Mouse (Mus musculus): Measurements from ENCODE around the gene Osbpl10. TPM values are rescaled to one million over a fixed set of nuclear protein-coding genes. Genes with fewer than 3 reads are reported as not detected.

Gene Osbpl10
- polyA plus RNA-seq, 1 experiment, result 1.7 TPM

- H3K4me2 ChIP-seq (ENCODE audit: low read depth), result no peak overlapping the region
- H3ac ChIP-seq (ENCODE audit: control insufficient read depth, insufficient read length), result no peak overlapping the region
- no peaks in the 10 kb centered on the region for H3K36me3 ChIP-seq (ENCODE audit: control insufficient read depth, insufficient read depth)
- no peak overlapping the region for H3K4me3 ChIP-seq
- H3K27me3 ChIP-seq (ENCODE audit: control insufficient read depth, insufficient read depth, insufficient read length), result no peaks in the 10 kb centered on the region
- no peaks in the 10 kb centered on the region for H3K79me2 ChIP-seq (ENCODE audit: control insufficient read depth, insufficient read depth)
- TF ChIP-seq CEBPB (IDR thresholded peaks at IDR 0.05; ENCODE audit: insufficient read depth, poor library complexity, severe bottlenecking), result no peak
- no peak for TF ChIP-seq POLR2AphosphoS2 (IDR thresholded peaks at IDR 0.05; ENCODE audit: insufficient read length, low read depth)
- TF ChIP-seq SRF (IDR thresholded peaks at IDR 0.05; ENCODE audit: control insufficient read depth, insufficient read length, low read depth), result no peak
- no peak for TF ChIP-seq TCF3 (IDR thresholded peaks at IDR 0.05; ENCODE audit: insufficient read length, low read depth)
- TF ChIP-seq MYOG (IDR thresholded peaks at IDR 0.05; ENCODE audit: control insufficient read depth in 1 of 3, insufficient read depth in 1 of 3, insufficient read length in 2 of 3, low read depth in 2 of 3), result no peak
These were observed 41.8 kb downstream of the Osbpl10 start for GRCm38 (mm10) chr9:115020141-115020540.

- H3ac ChIP-seq (ENCODE audit: control insufficient read depth, insufficient read length), result no peak overlapping the region
- no peaks in the 10 kb centered on the region for H3K79me2 ChIP-seq (ENCODE audit: control insufficient read depth, insufficient read depth)
- H3K36me3 ChIP-seq (ENCODE audit: control insufficient read depth, insufficient read depth), result no peaks in the 10 kb centered on the region
- H3K4me3 ChIP-seq, result no peak overlapping the region
- H3K4me2 ChIP-seq (ENCODE audit: low read depth), result no peak overlapping the region
- no peak for TF ChIP-seq SRF (IDR thresholded peaks at IDR 0.05; ENCODE audit: control insufficient read depth, insufficient read length, low read depth)
- TF ChIP-seq CEBPB (IDR thresholded peaks at IDR 0.05; ENCODE audit: insufficient read depth, poor library complexity, severe bottlenecking), result no peak
- TF ChIP-seq POLR2AphosphoS2 (IDR thresholded peaks at IDR 0.05; ENCODE audit: insufficient read length, low read depth), result no peak
- no peak for TF ChIP-seq TCF3 (IDR thresholded peaks at IDR 0.05; ENCODE audit: insufficient read length, low read depth)
- no peak for TF ChIP-seq USF1 (IDR thresholded peaks at IDR 0.05; ENCODE audit: low read depth)
- no peak for TF ChIP-seq MYOG (IDR thresholded peaks at IDR 0.05; ENCODE audit: control insufficient read depth in 1 of 3, insufficient read depth in 1 of 3, insufficient read length in 2 of 3, low read depth in 2 of 3)
- H3K27me3 ChIP-seq (ENCODE audit: control insufficient read depth, insufficient read depth, insufficient read length), result no peaks in the 10 kb centered on the region
These were observed 43.0 kb downstream of the Osbpl10 start for GRCm38 (mm10) chr9:115021419-115021818.

GRCm38 (mm10) chr9:115023137-115023536 lies 44.8 kb downstream of the Osbpl10 start:
- Histone ChIP-seq H3K4me2 (ENCODE audit: low read depth) (no peak overlapping the region), H3K79me2 (ENCODE audit: control insufficient read depth, insufficient read depth) (no peaks in the 10 kb centered on the region), H3K36me3 (ENCODE audit: control insufficient read depth, insufficient read depth) (no peaks in the 10 kb centered on the region), H3K27me3 (ENCODE audit: control insufficient read depth, insufficient read depth, insufficient read length) (no peaks in the 10 kb centered on the region), H3ac (ENCODE audit: control insufficient read depth, insufficient read length) (no peak overlapping the region), H3K4me3 (no peak overlapping the region)
- no peak for TF ChIP-seq TCF3 (IDR thresholded peaks at IDR 0.05; ENCODE audit: insufficient read length, low read depth)
- TF ChIP-seq MYOD1 (IDR thresholded peaks at IDR 0.05; ENCODE audit: control insufficient read depth in 1 of 3, insufficient read length in 2 of 3, low read depth in 2 of 3), result no peak
- no peak for TF ChIP-seq SRF (IDR thresholded peaks at IDR 0.05; ENCODE audit: control insufficient read depth, insufficient read length, low read depth)
- no peak for TF ChIP-seq POLR2AphosphoS2 (IDR thresholded peaks at IDR 0.05; ENCODE audit: insufficient read length, low read depth)
- TF ChIP-seq MAX (IDR thresholded peaks at IDR 0.05; ENCODE audit: low read depth), result no peak
- TF ChIP-seq TCF12 (IDR thresholded peaks at IDR 0.05; ENCODE audit: insufficient read depth, poor library complexity, severe bottlenecking), result no peak
- TF ChIP-seq POLR2A (IDR thresholded peaks at IDR 0.05; ENCODE audit: insufficient read length, low read depth), result no peak
- no peak for TF ChIP-seq REST (IDR thresholded peaks at IDR 0.05; ENCODE audit: insufficient read depth, insufficient read length)
- TF ChIP-seq MYOG (IDR thresholded peaks at IDR 0.05; ENCODE audit: control insufficient read depth in 1 of 3, insufficient read depth in 1 of 3, insufficient read length in 2 of 3, low read depth in 2 of 3), result no peak
- no peak for TF ChIP-seq E2F4 (IDR thresholded peaks at IDR 0.05; ENCODE audit: insufficient read depth)
- no peak for TF ChIP-seq USF1 (IDR thresholded peaks at IDR 0.05; ENCODE audit: low read depth)
- no peak for TF ChIP-seq CEBPB (IDR thresholded peaks at IDR 0.05; ENCODE audit: insufficient read depth, poor library complexity, severe bottlenecking)

GRCm38 (mm10) chr9:115023708-115024383 lies 45.5 kb downstream of the Osbpl10 start:
- Histone ChIP-seq H3K4me2 (ENCODE audit: low read depth) (no peak overlapping the region), H3K27me3 (ENCODE audit: control insufficient read depth, insufficient read depth, insufficient read length) (no peaks in the 10 kb centered on the region), H3ac (ENCODE audit: control insufficient read depth, insufficient read length) (no peak overlapping the region), H3K36me3 (ENCODE audit: control insufficient read depth, insufficient read depth) (no peaks in the 10 kb centered on the region), H3K79me2 (ENCODE audit: control insufficient read depth, insufficient read depth) (no peaks in the 10 kb centered on the region), H3K4me3 (no peak overlapping the region)
- TF ChIP-seq REST (IDR thresholded peaks at IDR 0.05; ENCODE audit: insufficient read depth, insufficient read length) (no peak), E2F4 (IDR thresholded peaks at IDR 0.05; ENCODE audit: insufficient read depth) (no peak), USF1 (IDR thresholded peaks at IDR 0.05; ENCODE audit: low read depth) (no peak), TCF3 (IDR thresholded peaks at IDR 0.05; ENCODE audit: insufficient read length, low read depth) (no peak), TCF12 (IDR thresholded peaks at IDR 0.05; ENCODE audit: insufficient read depth, poor library complexity, severe bottlenecking) (no peak), MYOD1 (IDR thresholded peaks at IDR 0.05; ENCODE audit: control insufficient read depth in 1 of 3, insufficient read length in 2 of 3, low read depth in 2 of 3) (no peak), POLR2AphosphoS2 (IDR thresholded peaks at IDR 0.05; ENCODE audit: insufficient read length, low read depth) (no peak), CEBPB (IDR thresholded peaks at IDR 0.05; ENCODE audit: insufficient read depth, poor library complexity, severe bottlenecking) (no peak), SRF (IDR thresholded peaks at IDR 0.05; ENCODE audit: control insufficient read depth, insufficient read length, low read depth) (no peak), POLR2A (IDR thresholded peaks at IDR 0.05; ENCODE audit: insufficient read length, low read depth) (no peak), MAX (IDR thresholded peaks at IDR 0.05; ENCODE audit: low read depth) (no peak), MYOG (IDR thresholded peaks at IDR 0.05; ENCODE audit: control insufficient read depth in 1 of 3, insufficient read depth in 1 of 3, insufficient read length in 2 of 3, low read depth in 2 of 3) (no peak)

GRCm38 (mm10) chr9:115029307-115029706 lies 50.9 kb downstream of the Osbpl10 start:
- TF ChIP-seq MAX (IDR thresholded peaks at IDR 0.05; ENCODE audit: low read depth) (no peak), MYOG (IDR thresholded peaks at IDR 0.05; ENCODE audit: control insufficient read depth in 1 of 3, insufficient read depth in 1 of 3, insufficient read length in 2 of 3, low read depth in 2 of 3) (no peak), E2F4 (IDR thresholded peaks at IDR 0.05; ENCODE audit: insufficient read depth) (no peak), TCF3 (IDR thresholded peaks at IDR 0.05; ENCODE audit: insufficient read length, low read depth) (no peak), TCF12 (IDR thresholded peaks at IDR 0.05; ENCODE audit: insufficient read depth, poor library complexity, severe bottlenecking) (no peak)
- Histone ChIP-seq H3K79me2 (ENCODE audit: control insufficient read depth, insufficient read depth) (no peaks in the 10 kb centered on the region), H3K27me3 (ENCODE audit: control insufficient read depth, insufficient read depth, insufficient read length) (no peaks in the 10 kb centered on the region), H3K4me3 (no peak overlapping the region), H3K4me2 (ENCODE audit: low read depth) (no peak overlapping the region), H3ac (ENCODE audit: control insufficient read depth, insufficient read length) (no peak overlapping the region), H3K36me3 (ENCODE audit: control insufficient read depth, insufficient read depth) (no peaks in the 10 kb centered on the region)

All from myocyte (in vitro differentiated cells).